Mouse (Mus musculus) right cerebral cortex, postnatal 14 days (tissue): Measurements from ENCODE around the gene Qpctl.

Experiments
- DNase-seq: peaks from one replicate; pipeline ENCODE4 v3.0.0; 2022

Gene Qpctl

GRCm38 (mm10) chr7:19119083-19119482 lies 30.0 kb downstream of the Qpctl start:
- DNase-seq, result no peak

GRCm38 (mm10) chr7:19118028-19118771 lies 30.9 kb downstream of the Qpctl start, which contains the start of gene Gm4969:
TSS of gene Gm4969 (minus strand) at chr7:19118368.
- peak; percentile 78 for DNase-seq

GRCm38 (mm10) chr7:19109565-19109964 lies 39.5 kb downstream of the Qpctl start:
- DNase-seq, result no peak

GRCm38 (mm10) chr7:19107436-19107835 lies 41.7 kb downstream of the Qpctl start:
- DNase-seq, result no peak

GRCm38 (mm10) chr7:19104486-19104885 lies 44.6 kb downstream of the Qpctl start:
- DNase-seq, result no peak

- DNase-seq, result no peak
Observed at GRCm38 (mm10) chr7:19103741-19104140, 45.4 kb downstream of the Qpctl start.

GRCm38 (mm10) chr7:19100290-19100689 lies 48.8 kb downstream of the Qpctl start:
- DNase-seq, result no peak

- no peak for DNase-seq
Observed at GRCm38 (mm10) chr7:19098811-19099210, 50.3 kb downstream of the Qpctl start.

- DNase-seq, result no peak
Observed at GRCm38 (mm10) chr7:19097863-19098262, 51.2 kb downstream of the Qpctl start.

- DNase-seq, result no peak
Observed at GRCm38 (mm10) chr7:19097217-19097616, 51.9 kb downstream of the Qpctl start.

GRCm38 (mm10) chr7:19096421-19096976 lies 52.6 kb downstream of the Qpctl start:
- DNase-seq, result no peak

GRCm38 (mm10) chr7:19095751-19096110 lies 53.4 kb downstream of the Qpctl start:
- peak; percentile 37 for DNase-seq

- peak; percentile 50 for DNase-seq
Observed at GRCm38 (mm10) chr7:19094826-19095750, 54.0 kb downstream of the Qpctl start.

- peak; percentile 47 for DNase-seq
Observed at GRCm38 (mm10) chr7:19094471-19094825, 54.6 kb downstream of the Qpctl start, which contains the start of gene Six5. TSS of gene Six5 (plus strand) at chr7:19094594.

- DNase-seq, result peak; percentile 85
Observed at GRCm38 (mm10) chr7:19093537-19094385, 55.3 kb downstream of the Qpctl start.

GRCm38 (mm10) chr7:19093174-19093521 lies 55.9 kb downstream of the Qpctl start:
- DNase-seq, result peak; percentile 76

- DNase-seq, result peak; percentile 32
Observed at GRCm38 (mm10) chr7:19092381-19093173, 56.5 kb downstream of the Qpctl start.

GRCm38 (mm10) chr7:19091913-19092312 lies 57.2 kb downstream of the Qpctl start:
- peak; percentile 6 for DNase-seq
